Mouse (Mus musculus): ENCODE data around the gene Mgll.

DNA sequence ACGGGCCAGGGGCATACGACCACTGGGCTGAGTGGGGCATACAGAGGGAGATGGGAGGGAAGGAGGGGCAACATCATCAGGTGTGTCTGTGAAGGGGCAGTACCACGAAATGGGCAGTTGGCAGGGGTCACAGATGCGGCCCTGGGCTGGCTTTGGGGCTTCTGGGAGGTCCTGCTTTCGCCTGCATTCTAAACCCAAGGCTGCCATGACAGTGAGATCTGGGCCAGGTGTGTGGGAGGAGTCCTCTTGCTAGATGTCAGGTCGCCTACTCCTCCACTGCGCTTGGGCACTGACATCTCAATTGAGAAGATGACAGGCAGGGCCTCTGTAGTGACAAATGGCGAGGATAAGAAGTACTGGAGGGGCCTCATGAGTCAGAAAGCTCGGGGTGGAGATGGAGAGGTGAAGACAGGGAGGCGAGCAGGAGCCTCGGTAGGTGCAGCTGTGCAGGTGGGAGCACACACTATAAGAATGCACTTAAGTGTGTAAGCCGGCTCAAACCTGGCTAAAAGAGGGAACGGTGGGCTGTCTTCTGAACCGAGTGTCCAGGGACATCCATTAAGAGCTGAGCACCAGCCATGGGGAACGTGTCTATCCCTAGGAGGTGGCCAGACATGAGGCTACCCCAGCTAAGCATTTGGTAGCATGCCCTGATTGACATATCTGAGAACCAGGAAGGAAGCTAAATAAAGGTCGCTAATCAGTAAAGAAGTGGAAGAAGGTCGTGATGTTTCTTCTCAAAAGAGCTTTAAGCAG, 37.6 kb downstream of the Mgll start:
- TF ChIP-seq POLR2A (IDR thresholded peaks at IDR 0.05; ENCODE audit: borderline replicate concordance, extremely low read depth, low read depth, low read length) (no peak), CTCF (IDR thresholded peaks at IDR 0.05; ENCODE audit: insufficient read depth, low read length) (no peak)

All from lung, adult 2 months (tissue).